Mouse (Mus musculus) kidney, adult 8-10 months (tissue): ENCODE results near the gene Bfsp2.

Experiments
- DNase-seq, 2 experiments: peaks; one replicate each; pipeline ENCODE4 v3.0.0; 2022

Gene Bfsp2

DNA sequence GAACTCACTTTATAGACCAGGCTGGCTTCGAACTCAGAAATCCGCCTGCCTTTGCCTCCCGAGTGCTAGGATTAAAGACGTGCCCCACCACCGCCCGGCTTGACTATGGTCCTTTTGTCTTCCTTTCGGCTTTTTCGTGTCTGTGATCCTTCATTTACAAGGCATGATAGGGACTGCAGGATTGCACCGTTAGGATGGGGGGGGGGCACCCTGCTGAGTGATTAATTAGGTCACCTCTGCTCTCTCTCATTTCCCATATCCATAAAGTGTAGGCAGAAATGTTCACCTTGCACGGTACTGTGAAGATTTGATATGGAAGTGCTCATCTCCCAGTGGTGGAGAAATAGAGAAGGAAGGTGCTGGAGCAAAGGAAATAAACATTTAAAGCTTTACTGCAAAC lies 101.5 kb downstream of the Bfsp2 start:
- no peak for DNase-seq

- no peak for DNase-seq
Observed at GRCm38 (mm10) chr9:103376346-103377320, 103.6 kb downstream of the Bfsp2 start.
